Mouse (Mus musculus): Measurements from ENCODE around the gene Ndst2.

Ndst2 gene

GRCm38 (mm10) chr14:20695761-20696520, 38.4 kb downstream of the Ndst2 start:
- no peak for DNase-seq

DNA sequence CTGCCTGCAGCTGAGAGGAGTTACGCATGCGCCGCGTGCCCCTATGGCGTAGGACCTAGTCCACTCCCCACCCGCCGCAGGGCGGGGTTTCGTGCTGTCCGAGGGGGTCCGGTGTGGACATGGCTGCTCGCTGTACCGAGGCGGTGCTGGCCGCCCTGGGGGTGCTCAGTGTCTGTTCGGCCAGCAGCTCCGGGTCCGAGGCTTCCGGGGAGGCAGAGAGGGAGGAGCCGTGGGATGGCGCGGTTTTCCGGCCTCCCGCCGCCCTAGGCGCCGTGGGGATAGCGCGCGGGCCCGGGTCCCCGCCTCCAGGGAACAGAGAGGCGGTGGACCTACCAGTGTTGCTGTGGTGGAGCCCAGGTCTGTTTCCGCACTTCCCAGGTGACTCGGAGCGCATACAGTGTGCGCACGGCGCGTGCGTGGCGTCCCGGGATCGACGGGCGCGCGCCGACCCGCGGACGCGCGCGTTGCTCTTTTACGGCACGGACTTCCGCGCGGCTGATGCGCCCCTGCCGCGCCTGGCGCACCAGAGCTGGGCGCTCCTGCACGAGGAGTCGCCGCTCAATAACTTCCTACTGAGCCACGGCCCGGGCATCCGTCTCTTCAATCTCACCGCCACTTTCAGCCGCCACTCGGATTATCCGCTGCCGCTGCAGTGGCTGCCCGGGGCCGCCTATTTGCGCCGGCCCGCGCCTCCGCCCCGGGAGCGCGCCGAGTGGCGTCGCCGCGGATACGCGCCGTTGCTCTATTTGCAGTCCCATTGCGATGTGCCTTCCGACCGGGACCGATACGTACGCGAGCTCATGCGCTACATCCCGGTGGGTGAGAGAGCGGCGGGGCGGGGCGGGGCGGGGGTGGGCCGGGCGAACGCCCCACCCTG, 39.2 kb downstream of the Ndst2 start, which contains the start of gene Fut11:
Gene Fut11 (plus strand): TSS at position 85 of the 877 bp plus-strand sequence.
- DNase-seq: peak; percentile 71 to 77

DNA sequence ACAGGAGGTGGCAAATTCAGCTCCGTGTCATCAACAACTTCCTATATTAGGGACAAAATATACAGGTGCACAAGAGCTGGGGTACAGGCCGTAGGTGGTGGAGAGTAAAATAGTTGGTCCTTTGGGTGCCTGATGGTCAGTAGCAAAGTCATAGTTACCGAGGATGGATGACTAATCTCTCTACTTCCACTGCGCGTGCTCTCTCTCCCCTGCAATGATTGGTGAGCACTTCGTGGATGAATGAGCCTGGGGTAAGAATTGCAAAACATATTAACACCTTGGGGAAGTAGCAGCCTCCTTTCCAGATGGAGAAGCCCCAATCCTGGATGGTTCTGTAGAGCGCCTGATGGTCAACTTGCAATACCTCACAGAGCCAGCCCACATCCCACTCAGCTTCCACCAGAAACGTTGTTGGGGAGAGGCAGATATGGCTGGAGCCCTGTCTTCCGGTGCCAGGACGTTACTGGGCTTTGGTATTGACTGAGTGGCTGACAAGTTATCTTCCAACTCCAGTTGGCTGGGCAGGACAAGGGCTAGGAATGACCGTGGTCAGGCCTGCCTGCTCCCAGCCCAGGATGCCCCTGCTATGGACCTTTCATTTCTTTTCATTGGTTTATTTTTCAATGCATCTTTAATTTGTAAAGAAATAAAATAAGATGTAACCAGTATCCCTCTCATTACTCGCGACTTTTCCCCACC, 40.0 kb downstream of the Ndst2 start:
- no peak for DNase-seq

DNA sequence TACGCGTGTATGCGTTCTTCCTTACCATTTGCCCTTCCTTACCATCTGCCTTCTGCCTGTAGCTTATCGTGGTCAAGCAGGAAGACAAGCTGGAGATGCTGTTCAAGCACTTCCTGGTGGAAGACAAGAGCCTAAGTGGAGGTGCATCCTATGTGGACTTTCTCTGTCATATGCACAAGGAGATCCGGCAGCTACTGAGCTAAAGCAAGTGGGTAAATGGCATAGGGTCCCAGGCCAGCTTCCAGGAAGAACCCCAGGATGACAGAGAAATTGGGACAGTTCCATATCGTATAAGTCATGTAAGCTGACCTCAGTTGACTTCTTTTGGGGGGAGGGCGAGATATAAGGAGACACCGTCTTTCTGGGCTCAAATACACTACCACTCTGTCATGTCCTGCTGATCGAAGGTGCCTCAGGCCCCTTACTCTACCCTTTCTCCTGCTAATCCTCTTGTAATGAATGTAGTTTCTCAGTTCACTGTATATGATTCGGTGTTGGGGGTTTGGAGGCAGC, 40.7 kb downstream of the Ndst2 start:
- no peak for DNase-seq

- DNase-seq: no peak
These were observed 42.6 kb downstream of the Ndst2 start for GRCm38 (mm10) chr14:20691772-20692171.

GRCm38 (mm10) chr14:20689009-20689408, 45.4 kb downstream of the Ndst2 start:
- no peak for DNase-seq

DNA sequence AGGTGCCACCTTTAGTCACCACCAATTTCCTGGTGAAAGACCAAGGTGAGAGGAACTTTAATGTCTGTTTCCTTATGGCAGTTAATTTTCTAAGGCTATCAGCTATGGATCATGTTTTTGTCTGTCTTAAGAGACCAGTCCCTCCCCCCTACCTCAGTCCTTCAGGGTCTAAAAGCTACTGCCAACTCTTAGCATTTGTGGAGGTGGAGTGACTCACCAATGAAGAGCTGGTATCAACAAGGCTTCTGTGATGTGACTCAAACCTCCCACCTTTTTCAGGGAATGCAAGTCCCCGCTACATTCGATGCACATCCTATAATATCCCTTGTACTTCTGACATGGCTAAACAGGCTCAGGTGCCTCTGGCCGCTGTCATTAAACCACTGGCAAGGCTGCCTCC, 47.8 kb downstream of the Ndst2 start:
- DNase-seq: no peak

DNA sequence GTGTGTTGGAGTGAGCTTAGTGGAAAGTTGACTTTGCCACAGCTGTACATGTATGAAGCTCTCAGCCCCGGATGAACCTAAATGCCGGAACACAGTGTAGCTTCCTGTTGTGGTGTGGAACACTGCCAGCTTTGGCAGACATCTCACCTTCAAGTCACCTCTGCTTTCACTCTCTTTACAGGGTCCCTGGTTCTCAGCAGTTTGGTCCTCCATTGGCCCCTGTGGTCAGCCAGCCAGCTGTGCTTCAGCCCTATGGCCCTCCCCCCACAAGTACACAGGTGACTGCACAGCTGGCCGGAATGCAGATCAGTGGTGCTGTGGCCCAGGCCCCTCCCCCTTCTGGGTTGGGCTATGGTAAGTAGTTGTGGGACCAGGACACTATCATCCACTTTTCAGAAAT, 51.9 kb downstream of the Ndst2 start:
- DNase-seq: peak; percentile 56 to 77

GRCm38 (mm10) chr14:20681742-20682141, 52.6 kb downstream of the Ndst2 start:
- DNase-seq: no peak

- no peak for DNase-seq
These were observed 56.5 kb downstream of the Ndst2 start for GRCm38 (mm10) chr14:20677906-20678305.

DNA sequence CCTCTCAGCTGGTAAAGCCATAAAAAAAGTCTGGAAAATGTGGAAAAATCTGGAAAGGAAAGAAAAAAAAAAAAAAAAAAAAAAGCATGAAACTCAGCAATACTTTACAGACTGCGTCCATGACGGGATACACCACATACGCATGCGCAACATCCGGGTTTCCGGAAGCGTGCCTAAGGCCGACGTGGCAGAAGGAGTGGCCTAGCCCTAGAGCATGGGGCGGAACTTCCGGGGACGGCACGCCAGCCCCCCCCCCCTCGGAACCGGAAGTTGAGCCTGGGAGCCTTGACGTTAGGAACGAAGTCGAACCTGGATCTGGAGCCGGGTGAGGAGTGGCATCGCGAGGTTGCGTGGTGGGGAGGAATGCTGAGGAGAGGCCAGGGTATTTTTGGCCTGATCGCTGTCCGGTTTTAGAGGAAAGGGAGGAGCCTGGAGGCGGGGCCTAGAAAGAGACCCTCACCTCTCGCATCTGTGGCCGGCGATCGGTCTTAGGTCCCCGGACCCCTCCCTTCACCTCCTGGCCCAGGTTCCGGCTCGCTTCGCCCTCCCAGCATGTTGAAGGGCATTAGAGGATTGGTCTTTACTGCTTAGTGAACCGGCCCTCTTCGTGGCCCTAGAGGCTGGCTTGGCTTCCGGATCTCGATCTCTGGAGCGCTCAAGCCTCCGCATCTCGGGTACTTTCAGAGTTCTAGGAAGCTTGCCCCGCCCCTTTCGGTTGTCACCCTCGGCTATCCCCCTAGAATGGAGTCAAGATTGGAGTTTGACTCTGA, 60.1 kb downstream of the Ndst2 start, which contains the start of gene Sec24c:
Gene Sec24c (plus strand): TSS at position 245 of the 770 bp plus-strand sequence.
- DNase-seq: peak; percentile 94 to 96

DNA sequence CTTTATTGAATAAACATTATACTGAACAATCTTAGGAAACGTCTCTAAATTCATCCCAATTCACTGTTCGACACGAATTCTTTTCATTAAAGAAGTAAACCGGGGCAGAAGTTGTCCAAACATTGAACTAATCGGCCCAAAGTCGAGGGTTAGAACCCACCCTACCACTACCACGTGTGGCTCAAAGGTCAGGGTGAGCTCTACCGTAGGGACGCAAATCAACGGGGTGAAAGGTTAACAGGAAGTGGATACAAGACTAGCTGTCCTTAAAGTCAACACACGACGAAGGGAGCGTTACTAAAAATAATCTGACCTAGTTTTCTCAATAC, 60.7 kb downstream of the Ndst2 start:
- peak in 1 of 2 experiments; percentile 42 for DNase-seq
